Mouse (Mus musculus): ENCODE results near the gene Prom1.
"Not testable (repeated sequence)": the region's sequence is repeated elsewhere in the genome, so short reads cannot be mapped to it uniquely, and the experiment has no call there.

Gene Prom1

DNA sequence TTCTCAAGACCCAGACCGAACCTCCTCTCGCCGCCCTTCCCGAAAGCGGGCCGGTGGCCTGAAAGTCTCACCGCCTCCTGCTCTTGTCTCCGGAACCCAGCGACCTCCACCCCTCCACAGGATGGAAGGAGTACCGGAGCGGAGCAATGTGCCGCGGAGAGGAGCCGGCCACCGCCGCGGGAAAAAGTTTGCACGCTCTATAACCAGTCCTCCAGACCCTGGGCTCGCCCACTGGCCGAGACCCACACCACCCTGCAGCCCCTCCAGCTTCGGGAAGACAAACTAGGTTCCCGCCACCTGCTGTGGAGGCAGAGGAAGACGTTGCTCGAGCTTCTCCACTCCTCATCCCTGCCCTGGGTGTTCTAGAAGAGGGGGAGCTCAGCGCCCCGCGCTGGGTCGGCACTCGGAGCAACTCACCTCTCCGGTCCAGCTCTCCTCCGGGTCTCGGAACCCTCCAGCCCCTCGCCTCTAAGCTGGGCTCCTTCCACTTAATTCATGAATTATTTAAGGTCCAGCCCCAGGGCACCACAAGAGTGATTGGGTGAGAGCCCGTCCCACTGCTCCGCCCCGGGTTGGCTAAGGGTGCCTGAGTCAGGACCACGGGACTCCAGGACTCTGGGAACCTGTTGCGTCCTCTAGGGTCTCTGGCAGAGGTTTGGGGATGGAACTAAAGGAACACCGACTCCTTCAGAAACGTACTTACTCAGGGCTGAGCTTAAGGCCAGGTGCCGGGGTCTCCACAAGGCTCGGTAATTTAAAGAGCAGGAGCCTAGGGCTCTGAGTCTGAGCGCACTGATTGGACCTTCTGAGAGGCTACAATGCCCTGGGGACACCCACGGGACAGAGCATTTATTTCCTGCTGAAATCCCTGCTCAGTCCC, at the start of gene Prom1:
Prom1 (minus strand) TSS at position 802 of the 880 bp plus-strand sequence.
- DNase-seq: no peak

- peak; percentile 17 for DNase-seq
Observed at GRCm38 (mm10) chr5:44147732-44148131, 45.9 kb upstream of the Prom1 start.

GRCm38 (mm10) chr5:44146437-44147332, 44.9 kb upstream of the Prom1 start:
- DNase-seq: no peak

- DNase-seq: no peak
Observed at GRCm38 (mm10) chr5:44143467-44144235, 41.8 kb upstream of the Prom1 start.

DNA sequence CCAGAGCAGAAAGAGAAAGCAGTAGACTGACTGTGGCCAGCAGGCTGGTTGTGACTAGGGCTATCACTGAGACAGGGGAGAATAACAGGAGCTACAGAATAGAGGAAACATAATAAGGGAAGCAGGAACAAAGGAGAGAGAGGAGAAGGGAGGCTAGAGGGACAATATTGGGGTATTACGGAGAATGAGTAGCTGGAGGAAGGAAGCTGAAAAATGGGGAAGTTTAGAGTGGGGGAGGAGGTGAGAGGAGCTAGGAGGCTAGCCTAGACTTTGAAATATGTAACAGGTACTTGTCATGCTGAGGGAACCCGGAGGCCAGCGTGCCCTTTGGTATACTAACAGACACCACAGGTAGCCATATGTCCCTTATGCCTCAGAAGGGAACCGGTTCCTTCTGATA, 25.7 kb upstream of the Prom1 start:
- no peak for DNase-seq

DNA sequence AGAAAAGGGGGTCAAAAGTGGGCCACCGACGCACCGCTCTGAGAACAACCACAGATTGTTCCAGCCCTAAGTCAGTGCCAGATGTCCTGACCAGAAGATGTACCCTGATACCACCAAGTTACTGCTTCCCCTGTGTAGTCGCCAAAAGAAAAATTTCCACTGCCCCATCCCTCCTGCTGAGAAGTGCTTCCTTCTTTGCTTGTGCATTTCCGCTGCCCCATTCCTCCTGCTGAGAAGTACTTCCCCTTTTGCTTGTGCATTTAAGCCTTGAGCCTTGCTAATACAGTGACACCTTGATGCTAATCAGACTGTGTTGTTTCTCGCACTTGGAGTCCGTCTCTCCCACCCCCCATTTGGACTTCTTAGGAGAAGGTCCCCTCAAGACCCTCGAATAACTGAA, 24.7 kb upstream of the Prom1 start:
- DNase-seq: not testable (repeated sequence)

DNA sequence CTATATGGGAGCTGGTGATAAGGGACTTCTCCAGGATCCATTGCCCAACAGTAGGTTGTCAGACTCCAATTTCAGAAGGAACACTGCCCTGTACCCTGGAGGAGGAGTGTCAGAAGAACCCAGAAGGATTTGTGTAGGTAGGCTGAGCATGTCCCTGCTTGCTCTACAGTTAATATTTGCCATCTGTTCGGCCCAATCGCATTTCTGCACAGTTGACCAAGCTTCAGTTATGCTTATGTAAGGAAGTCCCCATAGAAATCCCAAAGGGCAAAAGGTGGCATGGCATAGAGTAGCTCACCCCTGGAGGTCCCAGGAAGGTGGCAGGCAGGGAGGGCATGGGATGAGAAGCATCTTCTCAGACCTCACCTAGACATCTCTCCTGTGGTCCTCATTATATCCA, 19.6 kb upstream of the Prom1 start:
- DNase-seq: no peak

DNA sequence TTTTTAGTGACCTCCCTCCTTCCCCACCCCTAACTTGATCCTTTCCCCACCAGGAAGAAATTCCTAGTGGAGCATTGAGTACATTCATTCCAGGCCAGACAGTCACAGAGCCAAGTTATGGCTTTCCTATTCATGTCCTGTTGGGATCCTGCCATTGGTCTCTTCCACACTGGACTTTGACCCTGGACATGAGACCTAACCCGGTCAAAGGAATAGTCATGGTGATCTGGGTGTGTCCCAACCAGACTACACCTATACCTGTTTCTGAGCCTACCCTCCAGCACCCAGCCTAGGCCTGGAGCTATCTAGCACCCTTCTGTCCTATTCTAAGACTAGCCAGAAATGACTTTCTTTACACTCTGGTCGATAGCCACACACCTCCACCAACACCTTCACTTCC, 11.3 kb upstream of the Prom1 start:
- DNase-seq: no peak

GRCm38 (mm10) chr5:44109121-44109520, 7.3 kb upstream of the Prom1 start:
- no peak for DNase-seq

GRCm38 (mm10) chr5:44108125-44108524, 6.3 kb upstream of the Prom1 start:
- DNase-seq: no peak

- DNase-seq: no peak
Observed at GRCm38 (mm10) chr5:44105192-44105591, 3.4 kb upstream of the Prom1 start.

DNA sequence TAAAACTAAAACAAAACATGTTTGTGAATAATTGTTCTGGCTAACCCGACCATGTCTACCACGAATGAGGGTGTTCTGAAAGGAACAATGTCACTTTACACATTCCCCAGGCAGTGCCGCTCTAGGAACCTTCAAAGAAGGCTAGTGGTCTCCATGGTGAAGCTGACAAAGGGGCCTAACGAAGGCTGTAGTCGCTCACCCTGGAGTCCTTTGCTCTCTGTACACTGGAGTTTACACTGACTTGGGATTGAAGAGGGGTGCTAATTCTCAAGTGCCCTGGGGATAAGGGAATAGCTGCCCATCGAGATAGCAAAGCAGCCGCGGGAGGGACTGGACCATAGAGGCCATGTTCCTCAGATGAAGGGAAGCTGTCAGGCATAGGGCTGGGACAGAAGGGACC, 2.9 kb upstream of the Prom1 start:
- DNase-seq: no peak

GRCm38 (mm10) chr5:44104120-44104519, 2.3 kb upstream of the Prom1 start:
- no peak for DNase-seq

- DNase-seq: no peak
Observed at GRCm38 (mm10) chr5:44103121-44103520, 1.3 kb upstream of the Prom1 start.

GRCm38 (mm10) chr5:44100544-44101230, 1.1 kb downstream of the Prom1 start:
- DNase-seq: peak; percentile 4

GRCm38 (mm10) chr5:44100187-44100543, 1.7 kb downstream of the Prom1 start:
- DNase-seq: no peak

DNA sequence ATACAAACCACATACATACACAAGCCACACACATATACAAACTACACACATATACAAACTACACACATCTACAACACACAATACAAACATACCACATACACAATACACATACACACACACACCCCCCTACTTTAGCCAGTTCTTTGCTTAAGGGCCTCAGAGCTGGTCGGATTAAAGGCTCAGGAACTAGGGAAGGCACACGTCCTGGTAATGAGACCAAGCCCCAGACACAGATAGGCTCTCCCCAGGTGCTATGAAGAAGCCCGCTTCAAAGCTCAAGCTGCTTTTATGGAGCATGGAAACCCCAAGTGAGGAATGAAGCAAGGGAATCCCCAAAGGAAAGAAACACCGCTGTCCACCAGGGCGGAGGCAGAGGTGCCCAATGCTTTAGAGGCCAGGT, 4.8 kb downstream of the Prom1 start:
- no peak for DNase-seq

GRCm38 (mm10) chr5:44096106-44096505, 5.7 kb downstream of the Prom1 start:
- DNase-seq: no peak

DNA sequence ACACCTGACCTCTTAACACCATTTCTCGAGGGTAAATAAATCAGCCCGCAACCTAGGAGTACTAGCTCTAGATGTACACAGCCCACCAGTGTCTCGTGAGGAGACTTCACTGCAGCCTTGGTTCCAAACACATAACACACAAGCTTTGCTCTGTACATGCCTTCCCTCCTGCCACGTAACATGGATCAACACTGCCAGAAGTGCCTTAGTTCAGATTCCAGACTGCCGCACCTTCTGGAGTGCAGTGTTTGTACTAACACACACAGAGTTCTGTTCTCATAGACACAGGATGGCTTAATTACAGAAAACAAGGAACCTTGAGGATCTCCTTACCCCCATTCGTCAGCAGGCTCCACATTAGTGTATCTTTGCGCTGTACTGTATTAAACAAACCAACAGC, 6.1 kb downstream of the Prom1 start:
- no peak for DNase-seq

- no peak for DNase-seq
Observed at GRCm38 (mm10) chr5:44087034-44087433, 14.8 kb downstream of the Prom1 start.

DNA sequence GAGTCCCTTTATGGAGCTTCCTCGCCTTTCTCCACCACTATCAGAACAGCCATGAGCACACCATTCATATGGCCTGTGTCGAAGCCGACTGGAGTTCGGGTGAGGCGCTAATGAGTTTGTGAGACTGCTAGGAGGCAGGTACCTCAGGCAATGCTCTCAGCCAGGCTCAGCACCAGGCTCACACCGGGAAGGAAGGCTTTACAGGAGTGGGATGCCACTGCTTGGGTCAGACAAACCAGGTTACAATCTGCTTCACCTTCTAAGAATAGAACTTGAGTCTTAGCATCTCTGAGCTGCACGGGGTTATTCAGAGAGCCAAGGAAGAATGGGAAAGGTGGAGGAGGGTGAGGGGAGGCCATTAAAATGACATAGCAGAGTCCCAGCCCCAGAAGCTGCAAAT, 16.0 kb downstream of the Prom1 start:
- DNase-seq: no peak

GRCm38 (mm10) chr5:44081108-44081507, 20.7 kb downstream of the Prom1 start:
- no peak for DNase-seq

Data from right cerebral cortex, adult 18-20 months (tissue).